Mouse (Mus musculus): ENCODE data around the gene Ube2l3.

DNA sequence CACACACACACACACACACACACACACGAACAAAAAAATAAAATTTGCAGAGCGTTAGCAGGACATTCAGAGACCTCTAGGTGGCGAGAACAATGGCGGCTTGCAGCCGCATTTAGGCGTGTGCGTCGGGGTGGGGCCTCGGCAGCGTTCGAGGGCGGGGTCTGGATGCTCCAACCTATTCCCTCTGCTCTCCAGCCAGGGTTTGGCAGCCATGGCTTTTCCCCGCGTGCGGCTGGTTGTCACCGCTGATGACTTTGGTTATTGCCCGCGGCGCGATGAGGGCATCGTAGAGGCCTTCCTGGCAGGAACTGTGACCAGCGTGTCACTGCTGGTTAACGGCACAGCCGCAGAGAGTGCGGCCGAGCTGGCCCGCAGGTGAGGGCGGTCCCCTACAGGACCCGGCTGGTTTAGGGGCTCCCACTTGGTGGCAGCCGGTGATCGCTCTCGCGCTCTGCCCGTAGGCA lies 55.6 kb downstream of the Ube2l3 start, which contains the start of gene Ccdc116:
- TF ChIP-seq CTCF (IDR thresholded peaks at IDR 0.05; ENCODE audit: low read depth) (peak; percentile 67), EP300 (IDR thresholded peaks at IDR 0.05; ENCODE audit: low read depth) (no peak)

All from liver, postnatal 0 days (tissue).